Mouse (Mus musculus) midbrain, embryonic 11.5 days (tissue): ENCODE measurements at regions not wholly inside any gene's neighbourhood (a gene's known extent, or its start where the extent isn't known, plus 50 kb on each side); places are given as distances from the start of the nearest gene placed in this dataset.

Experiments used
- ATAC-seq: fragments of 200-750 bp; cut with Nextera tagmentation; 2 replicates; pipeline ENCODE4 v1.8.0; 2017; ENCODE audit warnings: moderate TSS enrichment, moderate library complexity; ENCODE audit not compliant: low FRiP score
- DNase-seq: peaks from one replicate; pipeline ENCODE4 v3.0.0; 2015; ENCODE audit warnings: low spot score; ENCODE audit errors: missing footprints
- H3K27ac ChIP-seq: fragments of 300-500 bp; sonication (generic); 2 replicates; pipeline ENCODE4 v1.5.1; 2014; ENCODE audit warnings: low read depth, low read length
- H3K27me3 ChIP-seq: fragments of 300-500 bp; sonication (generic); 2 replicates; pipeline ENCODE4 v1.6.1; 2014; ENCODE audit warnings: mild to moderate bottlenecking, low read length, moderate library complexity, mixed read lengths; ENCODE audit not compliant: control insufficient read depth, insufficient read depth
- H3K36me3 ChIP-seq: fragments of 300-500 bp; sonication (generic); 2 replicates; pipeline ENCODE4 v1.6.1; 2014; ENCODE audit warnings: mild to moderate bottlenecking, low read length, moderate library complexity, mixed read lengths; ENCODE audit not compliant: control insufficient read depth, insufficient read depth
- H3K4me1 ChIP-seq: fragments of 300-500 bp; sonication (generic); 2 replicates; pipeline ENCODE4 v1.6.1; 2014; ENCODE audit warnings: low read length; ENCODE audit not compliant: control insufficient read depth, insufficient read depth
- H3K4me2 ChIP-seq: fragments of 300-500 bp; sonication (generic); 2 replicates; pipeline ENCODE4 v1.6.1; 2014; ENCODE audit warnings: mild to moderate bottlenecking, moderate library complexity
- H3K4me3 ChIP-seq: fragments of 300-500 bp; sonication (generic); 2 replicates; pipeline ENCODE4 v1.5.1; 2014; ENCODE audit warnings: low read depth, low read length
- H3K9ac ChIP-seq: fragments of 300-500 bp; sonication (generic); 2 replicates; pipeline ENCODE4 v1.6.1; 2014; ENCODE audit warnings: low read length
- H3K9me3 ChIP-seq: fragments of 300-500 bp; sonication (generic); 2 replicates; pipeline ENCODE4 v1.6.1; 2016; ENCODE audit warnings: low read length; ENCODE audit not compliant: control insufficient read depth
- WGBS: fragments of 180-500 bp; shearing (Covaris S2); extraction: QIAGEN DNeasy Blood & Tissue Kit; methylation state at CpG from one replicate; pipeline ENCODE4 v1.1.7; 2014; 5-methylcytosine and 5-hydroxymethylcytosine counted together

GRCm38 (mm10) chr3:102292385-102292784 lies 87.9 kb upstream of the Vangl1 start:
- Histone ChIP-seq H3K27ac (no peak overlapping the region), H3K9me3 (no peaks in the 10 kb centered on the region), H3K4me1 (no peaks in the 10 kb centered on the region), H3K4me2 (no peak overlapping the region), H3K4me3 (no peak overlapping the region), H3K36me3 (no peaks in the 10 kb centered on the region), H3K27me3 (no peaks in the 10 kb centered on the region), H3K9ac (no peak overlapping the region)
- ATAC-seq (no peak), DNase-seq (no peak)
- 85% methylated on average over 3 of the region's 3 CpGs for WGBS

DNA sequence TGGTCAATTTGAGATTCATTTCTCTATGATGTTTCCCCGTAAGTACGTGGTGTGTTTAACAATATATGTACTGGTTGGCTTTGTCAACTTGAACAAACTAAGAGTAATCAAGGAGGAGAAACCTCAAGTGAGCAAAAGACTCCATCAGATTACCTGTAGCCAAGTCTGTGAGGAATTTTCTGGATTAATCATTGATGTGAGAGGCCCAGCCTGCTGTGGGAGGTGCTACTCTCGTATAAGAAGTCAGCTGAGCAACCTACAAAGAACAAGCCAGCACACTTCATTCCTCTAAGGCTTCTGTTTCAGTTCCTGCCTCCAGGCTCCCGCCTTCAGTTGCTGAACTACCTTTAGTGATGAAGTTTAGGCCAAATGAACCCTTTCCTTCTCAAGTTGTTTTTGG lies 77.5 kb upstream of the Vangl1 start:
- H3K27me3 ChIP-seq, result no peaks in the 10 kb centered on the region
- no peak overlapping the region for H3K27ac ChIP-seq
- WGBS, result 82% methylated on average over 4 of the region's 4 CpGs
- no peaks in the 10 kb centered on the region for H3K9me3 ChIP-seq
- H3K4me3 ChIP-seq, result no peak overlapping the region
- no peak for ATAC-seq
- no peaks in the 10 kb centered on the region for H3K36me3 ChIP-seq
- no peak overlapping the region for H3K4me2 ChIP-seq
- DNase-seq, result no peak
- no peaks in the 10 kb centered on the region for H3K4me1 ChIP-seq
- no peak overlapping the region for H3K9ac ChIP-seq

- Histone ChIP-seq H3K4me3 (no peak overlapping the region), H3K27me3 (no peaks in the 10 kb centered on the region), H3K9me3 (no peaks in the 10 kb centered on the region), H3K4me2 (no peak overlapping the region), H3K36me3 (no peaks in the 10 kb centered on the region), H3K27ac (no peak overlapping the region), H3K4me1 (no peaks in the 10 kb centered on the region), H3K9ac (no peak overlapping the region)
- DNase-seq, result no peak
- WGBS, result 84% methylated on average over 2 of the region's 2 CpGs
- no peak for ATAC-seq
Observed at GRCm38 (mm10) chr3:102276758-102277157, 72.3 kb upstream of the Vangl1 start.

GRCm38 (mm10) chr3:102276283-102276682 lies 71.8 kb upstream of the Vangl1 start:
- Histone ChIP-seq H3K4me1 (no peaks in the 10 kb centered on the region), H3K27ac (no peak overlapping the region), H3K36me3 (no peaks in the 10 kb centered on the region), H3K4me3 (no peak overlapping the region), H3K27me3 (no peaks in the 10 kb centered on the region), H3K9me3 (no peaks in the 10 kb centered on the region), H3K9ac (no peak overlapping the region), H3K4me2 (no peak overlapping the region)
- DNase-seq (no peak), ATAC-seq (no peak)
- 87% methylated on average over 2 of the region's 2 CpGs for WGBS

DNA sequence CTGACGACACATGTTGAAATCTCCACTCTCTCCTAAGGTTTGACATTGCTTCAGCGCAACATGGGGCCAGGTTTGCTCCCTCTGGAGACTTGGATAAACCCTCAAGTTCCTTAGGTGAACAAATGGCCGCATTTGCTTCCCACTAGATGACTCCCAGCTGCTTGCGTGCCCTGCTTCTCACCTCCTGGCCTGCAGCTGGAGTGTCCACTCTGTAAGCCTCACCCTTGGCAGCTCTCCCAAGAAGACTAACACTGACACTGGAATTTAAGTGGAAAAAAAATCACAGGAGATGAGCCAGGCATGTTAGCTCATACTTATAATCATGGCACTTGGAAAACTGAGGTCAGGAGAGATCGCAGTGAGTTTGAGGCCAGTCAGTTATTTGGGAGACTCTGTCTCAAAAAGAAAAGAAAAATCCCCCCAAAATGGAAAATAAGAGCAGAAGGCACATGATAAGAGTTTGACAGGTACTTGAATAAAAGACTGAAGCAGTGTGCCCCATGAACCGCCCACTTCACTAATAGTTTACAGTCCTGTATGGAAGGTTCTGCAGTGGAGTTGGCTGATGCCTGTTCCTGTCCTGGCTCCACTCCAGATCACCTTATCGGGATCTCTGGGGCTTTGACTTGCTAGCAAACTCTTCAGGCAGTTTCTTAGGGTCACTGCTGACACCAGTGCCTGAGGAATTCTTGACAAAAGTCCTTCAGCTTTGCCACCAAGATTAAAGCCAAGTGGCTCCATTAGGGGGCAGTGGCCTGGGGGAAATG lies 70.9 kb upstream of the Vangl1 start:
- H3K27me3 ChIP-seq, result no peaks in the 10 kb centered on the region
- no peaks in the 10 kb centered on the region for H3K36me3 ChIP-seq
- H3K4me3 ChIP-seq, result no peak overlapping the region
- no peak for ATAC-seq
- WGBS, result 85% methylated on average over 7 of the region's 7 CpGs
- no peak overlapping the region for H3K27ac ChIP-seq
- H3K4me2 ChIP-seq, result no peak overlapping the region
- H3K4me1 ChIP-seq, result no peaks in the 10 kb centered on the region
- no peaks in the 10 kb centered on the region for H3K9me3 ChIP-seq
- DNase-seq, result no peak
- H3K9ac ChIP-seq, result no peak overlapping the region

GRCm38 (mm10) chr3:102270779-102271178 lies 66.3 kb upstream of the Vangl1 start:
- WGBS, result 93% methylated on average over 6 of the region's 6 CpGs
- DNase-seq, result no peak

DNA sequence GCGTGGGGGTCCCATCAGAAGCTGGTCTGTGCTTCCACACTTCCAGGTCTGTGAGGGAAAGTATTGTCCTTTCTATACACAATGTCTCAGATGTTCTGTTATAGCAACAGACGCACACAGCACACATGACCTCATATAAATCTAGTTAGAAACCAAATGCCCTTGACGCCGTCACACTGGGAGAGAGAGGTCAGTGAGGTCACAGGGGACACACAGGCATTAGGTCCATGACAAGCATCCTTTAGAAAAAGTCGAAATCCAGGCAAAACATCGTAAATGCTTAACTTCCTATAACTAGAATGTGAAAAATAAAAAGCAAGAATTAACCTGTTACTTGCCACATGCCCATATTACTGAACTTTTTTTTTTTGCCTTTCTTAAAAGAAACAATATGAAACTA lies 65.8 kb upstream of the Vangl1 start:
- no peak for ATAC-seq
- Histone ChIP-seq H3K4me2 (no peak overlapping the region), H3K9ac (no peak overlapping the region), H3K9me3 (no peaks in the 10 kb centered on the region), H3K27ac (no peak overlapping the region), H3K4me3 (no peak overlapping the region), H3K36me3 (no peaks in the 10 kb centered on the region), H3K4me1 (no peaks in the 10 kb centered on the region), H3K27me3 (no peaks in the 10 kb centered on the region)
- no peak for DNase-seq
- 72% methylated on average over 6 of the region's 6 CpGs for WGBS

More at GRCm38 (mm10) chr3:102270779-102271178, 66.3 kb upstream of the Vangl1 start:
- Histone ChIP-seq H3K4me3 (no peak overlapping the region), H3K9me3 (no peaks in the 10 kb centered on the region), H3K4me2 (no peak overlapping the region), H3K9ac (no peak overlapping the region), H3K27ac (no peak overlapping the region), H3K36me3 (no peaks in the 10 kb centered on the region), H3K27me3 (no peaks in the 10 kb centered on the region), H3K4me1 (no peaks in the 10 kb centered on the region)
- no peak for ATAC-seq

GRCm38 (mm10) chr3:102266136-102266535 lies 61.6 kb upstream of the Vangl1 start:
- Histone ChIP-seq H3K4me3 (no peak overlapping the region), H3K36me3 (no peaks in the 10 kb centered on the region), H3K9ac (no peak overlapping the region), H3K27me3 (no peaks in the 10 kb centered on the region), H3K9me3 (no peaks in the 10 kb centered on the region), H3K4me1 (no peaks in the 10 kb centered on the region), H3K27ac (no peak overlapping the region), H3K4me2 (no peak overlapping the region)
- 79% methylated on average over 9 of the region's 9 CpGs for WGBS
- ATAC-seq, result no peak
- no peak for DNase-seq

DNA sequence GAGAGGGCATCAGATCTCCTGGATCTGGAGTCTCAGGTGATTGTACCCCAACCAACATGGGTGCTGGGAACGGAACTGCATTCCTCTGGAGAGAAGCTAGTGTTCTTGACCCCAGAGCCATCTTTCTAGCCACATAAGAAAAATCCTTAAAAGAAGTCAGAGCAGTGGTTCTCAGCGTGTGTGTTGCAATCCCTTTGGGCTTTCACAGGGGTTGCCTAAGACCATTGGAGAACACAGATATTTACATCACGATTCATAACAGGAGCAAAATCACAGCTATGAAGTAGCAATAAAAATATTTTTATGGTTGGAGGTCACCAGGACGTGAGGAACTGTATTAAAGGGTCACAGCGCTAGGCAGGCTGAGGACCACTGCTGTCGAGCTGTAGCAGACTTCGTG lies 60.7 kb upstream of the Vangl1 start:
- WGBS, result 83% methylated on average over 7 of the region's 7 CpGs

More for the DNA sequence above, 60.7 kb upstream of the Vangl1 start:
- Histone ChIP-seq H3K4me2 (no peak overlapping the region), H3K27ac (no peak overlapping the region), H3K36me3 (no peaks in the 10 kb centered on the region), H3K9me3 (no peaks in the 10 kb centered on the region), H3K4me3 (no peak overlapping the region), H3K4me1 (no peaks in the 10 kb centered on the region), H3K9ac (no peak overlapping the region), H3K27me3 (no peaks in the 10 kb centered on the region)
- no peak for DNase-seq
- ATAC-seq, result no peak
